Mouse (Mus musculus) limb, embryonic 11.5 days (tissue): ENCODE measurements around the gene Nol9. TPM values are rescaled to one million over a fixed set of nuclear protein-coding genes. Genes with fewer than 3 reads are reported as not detected.
A peak's percentile ranks its signal among the peaks of the same experiment; 100 is the strongest.

ENCODE experiments used
- ATAC-seq: fragments of 200-750 bp; cut with Nextera tagmentation; 2 replicates; pipeline ENCODE4 v1.8.0; 2017; ENCODE audit warnings: low read depth; ENCODE audit not compliant: insufficient number of reproducible peaks, low FRiP score, low TSS enrichment
- DNase-seq: peaks from one replicate; pipeline ENCODE4 v3.0.0-alpha.2; 2015; ENCODE audit warnings: low spot score
- H3K27ac ChIP-seq: fragments of 300-500 bp; sonication (generic); replicated peaks from 2 replicates; pipeline ENCODE4 v1.5.1; 2014; ENCODE audit warnings: low read depth, mild to moderate bottlenecking, low read length
- H3K27me3 ChIP-seq: fragments of 300-500 bp; sonication (generic); 2 replicates; pipeline ENCODE4 v1.6.1; 2014; ENCODE audit warnings: mild to moderate bottlenecking, low read length, mixed read lengths; ENCODE audit not compliant: control insufficient read depth, insufficient read depth
- H3K36me3 ChIP-seq: fragments of 300-500 bp; sonication (generic); 2 replicates; pipeline ENCODE4 v1.6.1; 2014; ENCODE audit warnings: mild to moderate bottlenecking, low read length, moderate library complexity, mixed read lengths; ENCODE audit not compliant: control insufficient read depth, insufficient read depth
- H3K4me1 ChIP-seq: fragments of 300-500 bp; sonication (generic); 2 replicates; pipeline ENCODE4 v1.6.1; 2014; ENCODE audit warnings: low read length, mixed read lengths; ENCODE audit not compliant: control insufficient read depth, insufficient read depth
- H3K4me2 ChIP-seq: fragments of 300-500 bp; sonication (generic); 2 replicates; pipeline ENCODE4 v1.6.1; 2014; ENCODE audit warnings: low read depth, mild to moderate bottlenecking, moderate library complexity; ENCODE audit not compliant: severe bottlenecking
- H3K4me3 ChIP-seq: fragments of 300-500 bp; sonication (generic); 2 replicates; pipeline ENCODE4 v1.5.1; 2014; ENCODE audit warnings: low read depth, low read length
- H3K9ac ChIP-seq: fragments of 300-500 bp; sonication (generic); 2 replicates; pipeline ENCODE4 v1.6.1; 2014; ENCODE audit warnings: mild to moderate bottlenecking, low read length
- H3K9me3 ChIP-seq: fragments of 300-500 bp; sonication (generic); 2 replicates; pipeline ENCODE4 v1.6.1; 2016; ENCODE audit warnings: low read length; ENCODE audit not compliant: control insufficient read depth
- WGBS: fragments of 180-500 bp; shearing (Covaris S2); extraction: QIAGEN DNeasy Blood & Tissue Kit; methylation state at CpG from one replicate; pipeline ENCODE4 v1.1.7; 2014; 5-methylcytosine and 5-hydroxymethylcytosine counted together
- polyA plus RNA-seq: library from polyadenylated mRNA; unstranded; fragments of >200 nt; fragmentation: Nextera tagmentation; extraction: Ambion mirVana; gene quantifications from 2 replicates; pipeline ENCODE4 v1.2.1, GENCODE M21; 2014

Nol9 gene
- polyA plus RNA-seq, 1 experiment from 2014 or later, result 38.1 TPM

DNA sequence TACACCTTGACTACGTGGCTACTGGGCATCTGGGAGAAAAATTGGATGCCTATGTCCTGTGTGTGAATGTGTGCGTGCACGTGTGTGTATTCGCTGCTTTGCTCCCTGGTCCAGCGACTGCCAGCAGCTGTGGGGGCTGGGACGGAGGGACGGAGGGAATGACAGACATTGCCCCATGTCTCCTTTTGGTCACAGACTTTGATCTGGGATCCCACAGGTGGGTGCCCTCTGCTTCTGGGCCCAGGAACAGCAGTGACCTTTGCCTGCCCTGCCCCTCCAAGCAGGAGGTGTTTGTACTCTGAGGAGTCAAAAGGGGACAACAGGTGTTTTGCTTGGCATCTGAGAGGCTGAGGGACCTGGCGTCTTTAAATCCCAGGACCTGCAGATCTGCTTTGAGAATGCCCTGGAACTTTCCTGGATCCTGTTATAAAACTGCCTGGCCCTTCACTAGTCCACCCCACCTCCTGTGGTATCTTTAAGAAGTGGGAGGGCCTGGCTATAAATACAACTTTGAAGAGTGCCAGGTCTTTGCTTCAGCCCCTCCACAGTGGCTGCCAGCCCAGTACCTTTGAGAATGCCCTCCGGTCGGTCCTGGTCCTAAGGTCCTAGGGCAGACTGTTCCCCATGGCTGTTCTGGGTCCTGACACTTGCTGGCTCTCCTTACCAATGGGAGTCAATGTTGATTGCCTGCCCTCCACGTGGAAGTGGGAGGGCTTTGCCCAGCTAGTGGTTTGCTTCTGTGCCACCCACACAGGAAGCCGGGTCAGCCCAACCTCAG lies 25.9 kb upstream of the Nol9 start:
- no peak overlapping the region for H3K9ac ChIP-seq
- H3K4me2 ChIP-seq, result no peak overlapping the region
- peaks cover 15% of the 10 kb centered on the region for H3K4me1 ChIP-seq
- peaks cover 5% of the 10 kb centered on the region; the same call in 1 of the 2 replicates for H3K36me3 ChIP-seq
- ATAC-seq, result no peak
- no peaks in the 10 kb centered on the region for H3K9me3 ChIP-seq
- no peak overlapping the region for H3K27ac ChIP-seq
- H3K4me3 ChIP-seq, result no peak overlapping the region
- DNase-seq, result no peak
- H3K27me3 ChIP-seq, result no peaks in the 10 kb centered on the region
- WGBS, result 86% methylated on average over 12 of the region's 12 CpGs

DNA sequence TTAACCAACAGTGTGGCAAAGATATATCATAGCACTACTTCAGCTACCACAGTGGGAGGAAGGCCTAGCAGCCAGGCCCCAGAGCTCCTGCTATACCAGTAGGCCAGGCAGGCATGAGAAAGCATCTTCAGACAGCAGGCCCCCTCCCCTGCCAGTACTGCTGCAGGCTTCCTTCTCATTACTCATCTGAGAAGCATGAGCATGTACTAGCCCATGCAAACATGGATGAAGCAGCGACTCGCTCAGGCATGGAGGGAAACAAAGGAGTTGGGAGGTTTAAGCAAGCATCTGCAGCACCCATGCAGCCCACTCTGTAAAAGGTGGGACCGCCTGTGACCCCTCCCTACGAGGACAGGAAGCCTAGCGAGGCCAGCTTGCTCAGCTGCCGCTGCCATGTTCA lies 20.0 kb upstream of the Nol9 start:
- Histone ChIP-seq H3K4me1 (no peaks in the 10 kb centered on the region), H3K9ac (no peak overlapping the region), H3K9me3 (no peaks in the 10 kb centered on the region), H3K27me3 (no peaks in the 10 kb centered on the region), H3K27ac (no peak overlapping the region), H3K4me3 (no peak overlapping the region), H3K36me3 (peaks cover 27% of the 10 kb centered on the region), H3K4me2 (no peak overlapping the region)
- DNase-seq (no peak), ATAC-seq (no peak)
- WGBS, result 84% methylated on average over 6 of the region's 6 CpGs

DNA sequence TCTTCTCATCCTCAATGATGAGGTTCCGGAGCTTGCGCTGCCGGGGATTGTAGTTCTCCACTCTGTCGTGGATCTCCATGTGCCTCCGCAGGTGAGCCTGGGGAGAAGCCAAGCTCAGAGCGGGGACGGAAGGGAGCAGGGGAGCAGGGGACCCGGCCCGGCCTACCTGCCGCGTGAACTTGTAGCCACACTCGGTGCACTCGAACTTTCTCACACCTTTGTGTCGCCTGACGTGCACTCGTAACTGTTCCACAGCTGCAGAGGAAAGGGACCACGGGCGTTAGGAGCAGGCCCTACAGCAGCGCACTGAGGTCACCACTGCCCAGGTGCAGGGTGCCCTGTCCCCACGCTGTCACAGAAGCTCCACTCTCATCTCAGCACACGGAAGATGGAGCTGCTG lies 19.1 kb upstream of the Nol9 start:
- Histone ChIP-seq H3K27me3 (no peaks in the 10 kb centered on the region), H3K9ac (no peak overlapping the region), H3K4me3 (no peak overlapping the region), H3K27ac (no peak overlapping the region), H3K4me1 (no peaks in the 10 kb centered on the region), H3K36me3 (peaks cover 25% of the 10 kb centered on the region), H3K4me2 (no peak overlapping the region), H3K9me3 (no peaks in the 10 kb centered on the region)
- WGBS, result 92% methylated on average over 21 of the region's 21 CpGs
- ATAC-seq (no peak), DNase-seq (no peak)

DNA sequence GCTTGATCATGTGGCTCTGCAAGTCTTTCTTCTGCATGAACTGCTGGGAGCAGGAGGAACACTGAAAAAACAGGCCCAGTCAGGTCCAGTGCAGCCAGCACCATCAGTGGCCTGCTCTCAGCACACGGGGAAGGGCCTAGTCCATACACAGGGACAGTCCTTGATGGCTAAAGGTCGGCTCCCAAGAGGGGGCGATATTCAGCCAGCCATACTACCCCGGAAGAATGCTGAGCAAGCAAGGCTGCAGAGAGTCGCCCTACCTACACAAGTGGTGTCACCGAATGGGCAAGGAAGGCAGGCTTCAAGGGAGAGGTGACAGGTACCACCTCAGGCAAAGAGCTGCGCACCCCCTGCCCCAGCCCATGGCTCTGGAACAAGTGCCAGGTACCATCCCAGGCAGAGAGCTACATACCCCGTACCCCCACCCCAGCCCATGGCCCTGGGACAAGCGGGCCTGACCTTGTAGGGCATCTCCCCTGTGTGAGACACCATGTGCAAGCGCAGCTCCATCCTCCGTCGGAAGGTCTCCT lies 17.5 kb upstream of the Nol9 start:
- H3K9ac ChIP-seq, result no peak overlapping the region
- H3K4me1 ChIP-seq, result peaks cover 13% of the 10 kb centered on the region
- H3K27me3 ChIP-seq, result no peaks in the 10 kb centered on the region
- H3K4me3 ChIP-seq, result peak overlapping the region; percentile 5; the same call in 1 of the 2 replicates
- H3K9me3 ChIP-seq, result no peaks in the 10 kb centered on the region
- ATAC-seq (peak; percentile 37; the same call in 1 of the 2 replicates), DNase-seq (no peak)
- H3K27ac ChIP-seq, result no peak overlapping the region
- peaks cover 22% of the 10 kb centered on the region for H3K36me3 ChIP-seq
- H3K4me2 ChIP-seq, result no peak overlapping the region
- 80% methylated on average over 12 of the region's 12 CpGs for WGBS

DNA sequence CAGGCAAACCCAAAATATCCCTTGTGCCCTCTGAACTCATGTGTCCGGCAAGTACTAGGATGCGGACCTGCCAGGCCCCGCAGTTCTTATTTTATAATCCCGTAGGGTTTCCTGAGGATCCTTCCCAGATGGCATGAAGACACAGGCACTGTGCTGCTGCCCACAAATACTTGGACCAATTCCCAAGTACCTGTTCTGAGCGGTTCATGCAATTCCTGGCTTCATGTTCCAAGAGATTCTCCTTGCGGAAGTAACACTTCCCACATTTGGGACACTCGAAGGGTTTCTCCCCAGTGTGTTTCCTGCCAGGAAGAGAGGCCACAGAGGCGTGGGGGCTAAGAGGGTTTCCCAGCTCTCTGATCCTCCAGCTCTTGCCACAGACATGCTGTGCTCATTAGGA lies 16.6 kb upstream of the Nol9 start:
- no peak overlapping the region for H3K9ac ChIP-seq
- WGBS, result 92% methylated on average over 8 of the region's 8 CpGs
- DNase-seq (no peak), ATAC-seq (no peak)
- H3K27ac ChIP-seq, result no peak overlapping the region
- H3K4me3 ChIP-seq, result no peak overlapping the region
- peaks cover 16% of the 10 kb centered on the region for H3K4me1 ChIP-seq
- no peaks in the 10 kb centered on the region for H3K27me3 ChIP-seq
- H3K4me2 ChIP-seq, result no peak overlapping the region
- peaks cover 22% of the 10 kb centered on the region for H3K36me3 ChIP-seq
- no peaks in the 10 kb centered on the region for H3K9me3 ChIP-seq

DNA sequence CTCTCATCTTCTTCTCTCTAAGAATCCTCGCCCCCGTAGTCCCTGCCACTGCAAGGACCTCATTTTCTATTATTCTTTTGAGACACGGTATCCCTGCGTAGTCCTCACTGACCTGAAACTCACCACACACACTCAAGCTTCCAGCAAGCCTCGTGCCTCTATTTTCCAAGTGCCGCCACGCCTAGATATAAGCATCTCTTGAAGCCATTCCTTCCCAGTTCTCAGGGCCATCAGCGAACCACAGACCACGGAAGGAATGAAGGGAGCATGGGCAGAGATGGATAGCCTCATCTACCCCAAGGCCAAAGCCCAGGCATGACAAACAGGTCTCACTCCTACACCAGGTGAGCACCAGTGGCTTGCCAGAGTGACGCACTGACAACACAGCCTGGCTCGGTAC lies 14.6 kb upstream of the Nol9 start:
- Histone ChIP-seq H3K36me3 (peaks cover 17% of the 10 kb centered on the region), H3K9me3 (no peaks in the 10 kb centered on the region), H3K4me2 (no peak overlapping the region), H3K4me1 (peaks cover 27% of the 10 kb centered on the region), H3K27me3 (no peaks in the 10 kb centered on the region), H3K27ac (no peak overlapping the region), H3K4me3 (no peak overlapping the region), H3K9ac (no peak overlapping the region)
- WGBS, result 91% methylated on average over 11 of the region's 11 CpGs
- DNase-seq, result no peak
- no peak for ATAC-seq

DNA sequence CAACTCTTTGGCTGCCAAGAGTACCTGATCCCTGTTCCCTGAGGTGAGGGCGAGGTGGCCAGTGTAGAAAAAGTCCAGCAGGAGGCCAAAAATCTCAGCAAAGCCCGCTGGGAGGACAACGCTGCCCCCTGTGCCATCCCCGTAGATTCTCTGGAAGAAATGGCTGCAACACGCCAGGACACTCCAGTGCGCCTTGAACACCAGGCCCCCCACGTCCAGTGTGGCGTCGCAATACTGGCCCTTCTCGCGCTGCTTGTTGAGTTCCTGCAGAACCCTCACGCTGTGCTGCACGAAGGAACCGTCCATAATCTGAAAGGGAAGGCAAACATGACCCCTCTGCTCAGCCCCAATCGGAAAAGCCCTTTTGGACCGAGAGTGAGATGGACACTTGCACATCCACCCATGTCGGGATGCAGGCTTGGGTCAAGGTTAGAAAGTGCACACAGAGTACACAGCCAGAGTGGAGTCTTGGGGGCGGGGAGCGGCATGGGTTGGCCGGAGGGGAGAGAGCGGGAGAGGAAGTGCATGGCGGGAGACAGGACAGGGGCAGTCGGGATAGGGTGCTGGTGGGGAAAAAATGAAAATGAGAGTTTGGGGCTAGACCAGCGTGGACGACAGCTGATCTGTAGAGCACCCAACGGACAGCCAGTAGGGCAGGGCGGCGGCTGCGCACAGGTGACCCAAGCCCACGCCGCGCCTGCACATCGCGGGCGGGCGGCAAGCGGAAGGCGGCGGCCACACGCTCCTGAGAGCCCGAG lies 12.2 kb upstream of the Nol9 start:
- no peak overlapping the region for H3K27ac ChIP-seq
- no peaks in the 10 kb centered on the region for H3K9me3 ChIP-seq
- WGBS, result 5% methylated on average over 41 of the region's 41 CpGs
- peaks cover 3% of the 10 kb centered on the region; the same call in 1 of the 2 replicates for H3K36me3 ChIP-seq
- H3K9ac ChIP-seq, result peak overlapping the region; percentile 81
- peak; percentile 43 for DNase-seq
- H3K27me3 ChIP-seq, result no peaks in the 10 kb centered on the region
- H3K4me1 ChIP-seq, result peaks cover 27% of the 10 kb centered on the region
- peak overlapping the region; percentile 83 for H3K4me2 ChIP-seq
- H3K4me3 ChIP-seq, result peak overlapping the region; percentile 72
- ATAC-seq, result peak; percentile 46; the same call in 1 of the 2 replicates

DNA sequence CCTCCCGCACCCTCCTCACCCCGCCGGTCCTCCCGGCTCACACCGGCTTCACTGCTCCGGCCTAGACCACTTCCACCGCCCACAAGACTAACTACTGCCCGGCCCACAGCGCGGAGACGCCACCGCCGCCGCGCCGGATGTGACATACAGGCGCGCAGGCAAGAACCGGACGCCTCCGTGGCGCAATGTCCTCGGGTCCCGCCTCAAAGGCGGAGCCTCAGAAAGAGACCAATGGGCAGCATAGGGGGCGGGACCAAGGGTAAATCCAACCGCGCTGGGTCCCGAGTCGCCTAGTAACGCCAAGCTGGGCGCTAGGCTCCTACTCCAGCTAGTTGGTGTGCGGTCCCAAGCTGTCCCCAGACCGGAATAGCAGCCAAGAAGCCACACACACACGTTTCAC lies 11.6 kb upstream of the Nol9 start, which contains the start of gene Zbtb48:
Gene Zbtb48 (minus strand): TSS at position 148 of the 400 bp plus-strand sequence.
- H3K9ac ChIP-seq, result peak within 1 kb of the TSS; percentile 81
- WGBS, result 0% methylated on average over 35 of the region's 35 CpGs
- H3K27me3 ChIP-seq, result no peaks in the 10 kb centered on the region
- ATAC-seq (peak; percentile 94), DNase-seq (peak; percentile 95)
- peak within 1 kb of the TSS; percentile 83 for H3K4me2 ChIP-seq
- 0 out of 2 replicates have a peak within 1 kb of the TSS, but pooled peaks have one; percentile 21 for H3K27ac ChIP-seq
- H3K4me1 ChIP-seq, result peaks cover 27% of the 10 kb centered on the region
- peak within 1 kb of the TSS; percentile 72 for H3K4me3 ChIP-seq
- H3K36me3 ChIP-seq, result peaks cover 1% of the 10 kb centered on the region; the same call in 1 of the 2 replicates
- H3K9me3 ChIP-seq, result no peaks in the 10 kb centered on the region
